Mouse (Mus musculus) erythroblast, adult 5-6 weeks (primary cell): ENCODE results near the gene Il1rapl1. TPM values are rescaled to one million over a fixed set of nuclear protein-coding genes. Genes with fewer than 3 reads are reported as not detected.

Experiments
- ATAC-seq: replicated peaks from 2 replicates; pipeline ENCODE4 v1.8.0; 2016; ENCODE audit warnings: moderate number of reproducible peaks, mild to moderate bottlenecking, moderate TSS enrichment, inconsistent platforms; ENCODE audit not compliant: poor library complexity, low FRiP score, severe bottlenecking
- total RNA-seq, 2 experiments: library from RNA; stranded (forward) in 1 of 2; stranded (reverse) in 1 of 2; fragments of 150-400 nt in 1 of 2; fragments of 200-764, 138-1000 nt in 1 of 2; gene quantifications; 2 replicates each; pipeline versions ENCODE4 v1.2.3 to v1.2.4; 2015 to 2017; ENCODE audit warnings: low replicate concordance in 2 of 2

Gene Il1rapl1
- total RNA-seq, 2 experiments from 2014 or later, result not detected

DNA sequence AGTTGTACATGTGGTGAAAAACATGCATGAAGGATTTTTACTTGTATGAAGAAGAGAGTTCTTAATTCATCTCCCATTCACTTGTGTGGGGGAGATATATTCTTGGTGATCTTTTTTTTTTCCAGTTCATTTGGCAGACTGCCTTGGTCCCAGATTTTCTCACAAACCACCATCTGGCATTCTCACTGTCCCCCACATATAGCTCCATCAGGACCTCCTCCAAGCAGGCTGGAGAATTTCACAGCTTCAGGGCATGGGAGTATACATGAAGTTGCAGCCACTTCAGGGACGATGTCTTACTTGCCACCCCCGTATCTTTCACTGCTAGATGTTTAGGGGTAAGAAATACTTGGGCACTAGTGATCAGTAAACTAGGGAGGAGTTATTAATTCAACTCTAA is 404.9 kb downstream of the Il1rapl1 start:
- ATAC-seq, result no peak

DNA sequence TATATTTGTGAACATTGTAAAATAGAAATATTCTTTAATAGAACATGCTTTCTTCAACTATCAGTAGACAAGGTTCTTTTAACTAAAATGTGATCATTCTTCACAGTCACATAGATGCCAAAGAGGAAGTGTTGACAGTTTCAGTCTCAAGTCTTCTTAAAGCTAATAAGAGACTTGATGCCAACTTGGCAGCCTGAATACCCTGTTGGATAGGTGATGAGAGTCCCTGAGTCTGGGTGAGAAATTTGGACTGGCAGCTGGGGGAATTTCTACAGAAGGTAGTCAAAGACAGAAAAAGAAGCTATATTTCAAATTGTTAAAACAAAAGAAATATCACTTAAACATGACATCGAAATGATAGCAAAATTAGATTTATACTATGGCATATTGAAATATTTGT is 451.6 kb downstream of the Il1rapl1 start:
- no peak for ATAC-seq

- ATAC-seq, result no peak
Observed at GRCm38 (mm10) chrX:87655644-87656043, 459.8 kb downstream of the Il1rapl1 start.

GRCm38 (mm10) chrX:87600914-87601313 is 514.5 kb downstream of the Il1rapl1 start:
- no peak for ATAC-seq

GRCm38 (mm10) chrX:87507997-87508396 is 607.4 kb downstream of the Il1rapl1 start:
- ATAC-seq, result no peak

DNA sequence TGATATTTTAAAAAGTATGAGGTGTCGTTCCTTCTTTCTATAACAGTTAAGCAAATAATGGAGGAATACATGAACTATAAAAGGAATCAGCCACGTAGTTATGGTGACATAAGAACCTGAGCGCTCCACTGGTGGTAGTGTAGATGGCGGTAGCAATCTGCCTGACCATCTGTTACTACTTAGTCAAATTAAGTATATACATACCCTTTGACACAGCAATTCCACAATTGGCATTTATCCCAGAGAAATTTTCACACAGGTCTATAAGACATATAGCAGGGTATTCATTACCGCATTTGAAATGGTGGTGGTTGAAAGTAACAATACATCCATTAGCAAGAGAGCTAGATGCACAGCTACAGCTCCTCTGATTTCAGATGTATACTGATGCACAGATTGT is 612.8 kb downstream of the Il1rapl1 start:
- no peak for ATAC-seq

GRCm38 (mm10) chrX:87483416-87483815 is 632.0 kb downstream of the Il1rapl1 start:
- no peak for ATAC-seq

GRCm38 (mm10) chrX:87238191-87238590 is 877.3 kb downstream of the Il1rapl1 start:
- ATAC-seq, result peak; percentile 85

DNA sequence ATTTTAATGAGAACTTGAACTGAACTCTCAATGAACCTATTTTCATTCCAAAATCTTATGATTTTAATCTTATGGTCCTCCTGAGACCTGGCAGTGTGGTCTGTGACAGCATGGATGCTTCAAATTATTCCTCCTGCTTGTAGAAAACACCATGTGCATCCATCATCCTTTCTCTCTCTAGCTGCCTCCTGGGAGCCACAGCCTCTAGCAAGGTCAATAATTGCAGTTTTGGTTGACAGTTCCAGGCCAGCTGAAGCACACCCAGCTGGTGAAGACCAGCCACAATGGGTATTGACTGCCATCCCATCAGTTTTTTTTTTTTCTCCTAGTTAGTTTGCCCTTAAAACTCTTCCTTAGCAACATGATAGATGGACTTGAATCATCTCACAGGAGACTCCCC is 890.2 kb downstream of the Il1rapl1 start:
- ATAC-seq, result no peak

DNA sequence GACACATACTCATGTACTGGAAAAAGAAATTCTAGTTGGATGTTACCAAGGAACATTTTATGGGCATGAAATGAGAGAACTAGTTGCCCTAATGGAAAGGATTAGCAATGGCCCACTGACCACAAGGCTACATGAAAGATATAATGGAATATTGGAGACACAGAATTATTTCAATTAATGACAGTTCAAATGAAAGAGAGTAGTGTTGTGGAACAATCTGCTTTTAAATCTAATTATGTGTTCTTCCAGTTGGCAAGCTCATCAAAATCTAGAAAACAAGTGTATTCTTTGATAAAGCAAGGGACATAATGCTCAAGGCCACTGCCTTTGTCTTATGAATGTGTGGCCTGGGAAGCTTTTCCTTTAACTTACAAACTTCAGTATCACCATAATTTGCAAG is 1113.1 kb downstream of the Il1rapl1 start:
- no peak for ATAC-seq

GRCm38 (mm10) chrX:86955126-86955525 is 1160.3 kb downstream of the Il1rapl1 start:
- no peak for ATAC-seq

DNA sequence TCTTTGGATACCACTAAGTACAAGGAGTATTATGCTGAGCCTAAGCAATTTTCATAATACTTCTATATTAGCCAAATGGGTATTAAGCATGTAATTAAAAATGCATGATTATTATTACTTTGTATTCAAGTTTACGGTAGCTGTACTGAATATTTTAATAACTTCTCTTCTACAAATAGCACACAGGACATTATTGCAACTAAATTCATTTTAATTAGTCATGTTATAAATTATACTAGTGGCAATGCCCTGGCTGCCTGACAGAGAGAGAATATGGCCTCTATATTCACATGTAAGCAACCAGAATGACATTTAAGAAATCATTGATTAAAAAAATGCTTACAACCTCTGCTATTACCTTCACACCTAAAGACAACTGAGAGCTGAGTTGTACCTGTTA is 1160.8 kb downstream of the Il1rapl1 start:
- no peak for ATAC-seq

DNA sequence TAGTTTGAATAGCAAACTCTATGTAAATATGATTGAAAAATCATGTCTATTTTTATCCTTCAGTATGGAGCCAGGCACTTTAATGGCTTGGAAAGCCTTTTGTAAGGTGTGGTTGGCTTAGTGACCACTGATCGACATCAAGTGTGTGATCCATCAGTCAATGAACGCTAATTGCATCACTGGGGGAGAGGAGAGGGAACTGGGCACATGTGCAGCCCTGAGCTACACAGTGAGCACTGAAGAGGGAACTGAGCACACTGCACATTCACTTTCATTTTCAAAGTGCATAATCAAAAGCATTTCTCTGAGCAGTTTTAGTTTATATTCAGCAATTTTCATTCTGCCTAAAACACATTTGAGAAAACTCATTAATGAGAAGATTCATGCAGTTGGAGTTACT is 1164.5 kb downstream of the Il1rapl1 start:
- no peak for ATAC-seq

- no peak for ATAC-seq
Observed at GRCm38 (mm10) chrX:86949112-86949511, 1166.3 kb downstream of the Il1rapl1 start.

GRCm38 (mm10) chrX:86854835-86855234 is 1260.6 kb downstream of the Il1rapl1 start:
- ATAC-seq, result no peak

GRCm38 (mm10) chrX:86808218-86808617 is 1307.2 kb downstream of the Il1rapl1 start:
- ATAC-seq, result no peak

- no peak for ATAC-seq
Observed at GRCm38 (mm10) chrX:86802725-86803124, 1312.7 kb downstream of the Il1rapl1 start.

GRCm38 (mm10) chrX:86728803-86729202 is 1386.6 kb downstream of the Il1rapl1 start:
- no peak for ATAC-seq
